Mouse (Mus musculus) hindbrain, embryonic 12.5 days (tissue): ENCODE measurements around the gene Ccdc115. TPM values are rescaled to one million over a fixed set of nuclear protein-coding genes. Genes with fewer than 3 reads are reported as not detected.
A peak's percentile ranks its signal among the peaks of the same experiment; 100 is the strongest.

Experiments used
- ATAC-seq: fragments of 200-750 bp; cut with Nextera tagmentation; 2 replicates; pipeline ENCODE4 v1.8.0; 2017; ENCODE audit warnings: moderate TSS enrichment; ENCODE audit not compliant: low FRiP score
- H3K27ac ChIP-seq: fragments of 300-500 bp; sonication (generic); 2 replicates; pipeline ENCODE4 v1.5.1; 2016; ENCODE audit warnings: mild to moderate bottlenecking
- H3K27me3 ChIP-seq: fragments of 300-500 bp; sonication (generic); 2 replicates; pipeline ENCODE4 v1.6.1; 2016; ENCODE audit warnings: mild to moderate bottlenecking
- H3K36me3 ChIP-seq: fragments of 300-500 bp; sonication (generic); 2 replicates; pipeline ENCODE4 v1.6.1; 2016; ENCODE audit warnings: mild to moderate bottlenecking
- H3K4me1 ChIP-seq: fragments of 300-500 bp; sonication (generic); 2 replicates; pipeline ENCODE4 v1.6.1; 2016
- H3K4me2 ChIP-seq: fragments of 300-500 bp; sonication (generic); replicated peaks from 2 replicates; pipeline ENCODE4 v1.6.1; 2016; ENCODE audit warnings: mild to moderate bottlenecking
- H3K4me3 ChIP-seq: fragments of 300-500 bp; sonication (generic); 2 replicates; pipeline ENCODE4 v1.5.1; 2016; ENCODE audit warnings: mild to moderate bottlenecking
- H3K9ac ChIP-seq: fragments of 300-500 bp; sonication (generic); 2 replicates; pipeline ENCODE4 v1.6.1; 2016; ENCODE audit warnings: mild to moderate bottlenecking, moderate library complexity
- H3K9me3 ChIP-seq: fragments of 300-500 bp; sonication (generic); replicated peaks from 2 replicates; pipeline ENCODE4 v1.6.1; 2016; ENCODE audit warnings: mild to moderate bottlenecking
- WGBS: fragments of 180-500 bp; shearing (Covaris S2); methylation state at CpG from one replicate; pipeline ENCODE4 v1.1.7; 2016; 5-methylcytosine and 5-hydroxymethylcytosine counted together
- polyA plus RNA-seq: library from polyadenylated mRNA; unstranded; fragments of >200 nt; fragmentation: Nextera tagmentation; extraction: Ambion mirVana; gene quantifications from 2 replicates; pipeline ENCODE4 v1.2.1, GENCODE M21; 2016

The Ccdc115 gene
- 61.4 and 62.9 TPM in 2 replicates for polyA plus RNA-seq

- peak within 1 kb of the TSS; percentile 69 for H3K4me3 ChIP-seq
- H3K27me3 ChIP-seq: no peaks in the 10 kb centered on the region
- peak within 1 kb of the TSS; percentile 72 for H3K4me2 ChIP-seq
- under 1% methylated on average over 48 of the region's 48 CpGs for WGBS
- ATAC-seq: peak; percentile 97
- H3K9ac ChIP-seq: peak within 1 kb of the TSS; percentile 58
- no peaks in the 10 kb centered on the region for H3K9me3 ChIP-seq
- peaks cover 29% of the 10 kb centered on the region for H3K36me3 ChIP-seq
- H3K27ac ChIP-seq: peak within 1 kb of the TSS; percentile 70
- H3K4me1 ChIP-seq: peaks cover 18% of the 10 kb centered on the region
Measured at GRCm38 (mm10) chr1:34439215-34439960, at the start of gene Ccdc115, which contains the start of gene Imp4. TSS of gene Ccdc115 (minus strand) at chr1:34439672. TSS of gene Imp4 (plus strand) at chr1:34439851.

GRCm38 (mm10) chr1:34487383-34487782, 47.9 kb upstream of the Ccdc115 start:
- H3K4me3 ChIP-seq: no peak overlapping the region
- H3K9me3 ChIP-seq: no peaks in the 10 kb centered on the region
- H3K27me3 ChIP-seq: 0 out of 2 replicates have a peak, but pooled peaks cover 3% of the 10 kb centered on the region
- H3K4me2 ChIP-seq: no peak overlapping the region
- WGBS: 89% methylated on average over 3 of the region's 3 CpGs
- ATAC-seq: no peak
- H3K27ac ChIP-seq: no peak overlapping the region
- peaks cover 5% of the 10 kb centered on the region; the same call in 1 of the 2 replicates for H3K4me1 ChIP-seq
- no peak overlapping the region for H3K9ac ChIP-seq
- no peaks in the 10 kb centered on the region for H3K36me3 ChIP-seq

GRCm38 (mm10) chr1:34485461-34486188, 46.2 kb upstream of the Ccdc115 start:
- H3K27me3 ChIP-seq: 0 out of 2 replicates have a peak, but pooled peaks cover 3% of the 10 kb centered on the region
- H3K27ac ChIP-seq: no peak overlapping the region
- no peaks in the 10 kb centered on the region for H3K36me3 ChIP-seq
- no peaks in the 10 kb centered on the region for H3K9me3 ChIP-seq
- H3K9ac ChIP-seq: no peak overlapping the region; the same call in 1 of the 2 replicates
- WGBS: 12% methylated on average over 25 of the region's 25 CpGs
- H3K4me3 ChIP-seq: peak overlapping the region; percentile 24
- no peak for ATAC-seq
- H3K4me2 ChIP-seq: peak overlapping the region; percentile 46
- H3K4me1 ChIP-seq: peaks cover 5% of the 10 kb centered on the region; the same call in 1 of the 2 replicates

- Histone ChIP-seq H3K4me1 (peaks cover 5% of the 10 kb centered on the region; the same call in 1 of the 2 replicates), H3K27me3 (0 out of 2 replicates have a peak, but pooled peaks cover 3% of the 10 kb centered on the region), H3K27ac (no peak overlapping the region), H3K9me3 (no peaks in the 10 kb centered on the region), H3K36me3 (no peaks in the 10 kb centered on the region), H3K9ac (no peak overlapping the region), H3K4me2 (no peak overlapping the region), H3K4me3 (no peak overlapping the region)
- no peak for ATAC-seq
- 76% methylated on average over 10 of the region's 10 CpGs for WGBS
Measured at GRCm38 (mm10) chr1:34484470-34484869, 45.0 kb upstream of the Ccdc115 start.

GRCm38 (mm10) chr1:34481920-34482669, 42.6 kb upstream of the Ccdc115 start:
- no peak for ATAC-seq
- Histone ChIP-seq H3K9me3 (no peaks in the 10 kb centered on the region), H3K4me1 (peaks cover 5% of the 10 kb centered on the region; the same call in 1 of the 2 replicates), H3K9ac (no peak overlapping the region), H3K4me3 (no peak overlapping the region), H3K36me3 (no peaks in the 10 kb centered on the region), H3K4me2 (no peak overlapping the region), H3K27ac (no peak overlapping the region), H3K27me3 (0 out of 2 replicates have a peak, but pooled peaks cover 3% of the 10 kb centered on the region)
- 87% methylated on average over 5 of the region's 5 CpGs for WGBS

- H3K4me2 ChIP-seq: no peak overlapping the region
- no peak for ATAC-seq
- H3K36me3 ChIP-seq: no peaks in the 10 kb centered on the region
- 0 out of 2 replicates have a peak, but pooled peaks cover 3% of the 10 kb centered on the region for H3K27me3 ChIP-seq
- H3K27ac ChIP-seq: no peak overlapping the region
- H3K4me1 ChIP-seq: peaks cover 5% of the 10 kb centered on the region; the same call in 1 of the 2 replicates
- H3K9ac ChIP-seq: no peak overlapping the region
- no peaks in the 10 kb centered on the region for H3K9me3 ChIP-seq
- 80% methylated on average over 5 of the region's 5 CpGs for WGBS
- no peak overlapping the region for H3K4me3 ChIP-seq
Measured at GRCm38 (mm10) chr1:34480801-34481200, 41.3 kb upstream of the Ccdc115 start.

- Histone ChIP-seq H3K27me3 (peaks cover under 1% of the 10 kb centered on the region; the same call in 1 of the 2 replicates), H3K27ac (no peak overlapping the region), H3K4me3 (no peak overlapping the region), H3K4me1 (no peaks in the 10 kb centered on the region), H3K9ac (no peak overlapping the region), H3K36me3 (no peaks in the 10 kb centered on the region), H3K4me2 (no peak overlapping the region), H3K9me3 (no peaks in the 10 kb centered on the region)
- ATAC-seq: no peak
- WGBS: 68% methylated on average over 11 of the region's 11 CpGs
Measured at GRCm38 (mm10) chr1:34478891-34479655, 39.6 kb upstream of the Ccdc115 start.

GRCm38 (mm10) chr1:34472427-34473300, 33.2 kb upstream of the Ccdc115 start:
- peak; percentile 60 for ATAC-seq
- H3K9ac ChIP-seq: peak overlapping the region; percentile 41
- peaks cover 13% of the 10 kb centered on the region for H3K4me1 ChIP-seq

GRCm38 (mm10) chr1:34469801-34470200, 30.3 kb upstream of the Ccdc115 start:
- no peaks in the 10 kb centered on the region for H3K36me3 ChIP-seq
- no peaks in the 10 kb centered on the region for H3K9me3 ChIP-seq
- 65% methylated on average over 5 of the region's 5 CpGs for WGBS
- no peak overlapping the region for H3K4me2 ChIP-seq
- no peak for ATAC-seq
- H3K4me3 ChIP-seq: no peak overlapping the region
- H3K27me3 ChIP-seq: peaks cover 31% of the 10 kb centered on the region
- no peak overlapping the region for H3K9ac ChIP-seq
- peaks cover 13% of the 10 kb centered on the region for H3K4me1 ChIP-seq
- H3K27ac ChIP-seq: no peak overlapping the region

More at GRCm38 (mm10) chr1:34472427-34473300, 33.2 kb upstream of the Ccdc115 start:
- Histone ChIP-seq H3K36me3 (no peaks in the 10 kb centered on the region), H3K27ac (no peak overlapping the region), H3K4me2 (peak overlapping the region; percentile 88), H3K4me3 (peak overlapping the region; percentile 45), H3K27me3 (peaks cover 31% of the 10 kb centered on the region), H3K9me3 (no peaks in the 10 kb centered on the region)
- WGBS: 1% methylated on average over 42 of the region's 43 CpGs

- no peaks in the 10 kb centered on the region for H3K9me3 ChIP-seq
- H3K4me1 ChIP-seq: peaks cover 13% of the 10 kb centered on the region
- no peak overlapping the region for H3K9ac ChIP-seq
- no peak overlapping the region for H3K4me3 ChIP-seq
- H3K27me3 ChIP-seq: peaks cover 25% of the 10 kb centered on the region
- no peak for ATAC-seq
- WGBS: 74% methylated on average over 4 of the region's 4 CpGs
- H3K4me2 ChIP-seq: no peak overlapping the region
- no peak overlapping the region for H3K27ac ChIP-seq
- no peaks in the 10 kb centered on the region for H3K36me3 ChIP-seq
Measured at GRCm38 (mm10) chr1:34468500-34468899, 29.0 kb upstream of the Ccdc115 start.
